Mouse (Mus musculus) limb, embryonic 11.5 days (tissue): ENCODE results near the gene Ccl5. TPM values are rescaled to one million over a fixed set of nuclear protein-coding genes. Genes with fewer than 3 reads are reported as not detected.

Source experiments
- ATAC-seq: fragments of 200-750 bp; cut with Nextera tagmentation; 2 replicates; pipeline ENCODE4 v1.8.0; 2017; ENCODE audit warnings: low read depth; ENCODE audit not compliant: insufficient number of reproducible peaks, low FRiP score, low TSS enrichment
- DNase-seq: peaks from one replicate; pipeline ENCODE4 v3.0.0-alpha.2; 2015; ENCODE audit warnings: low spot score
- H3K27ac ChIP-seq: fragments of 300-500 bp; sonication (generic); replicated peaks from 2 replicates; pipeline ENCODE4 v1.5.1; 2014; ENCODE audit warnings: low read depth, mild to moderate bottlenecking, low read length
- H3K27me3 ChIP-seq: fragments of 300-500 bp; sonication (generic); 2 replicates; pipeline ENCODE4 v1.6.1; 2014; ENCODE audit warnings: mild to moderate bottlenecking, low read length, mixed read lengths; ENCODE audit not compliant: control insufficient read depth, insufficient read depth
- H3K36me3 ChIP-seq: fragments of 300-500 bp; sonication (generic); 2 replicates; pipeline ENCODE4 v1.6.1; 2014; ENCODE audit warnings: mild to moderate bottlenecking, low read length, moderate library complexity, mixed read lengths; ENCODE audit not compliant: control insufficient read depth, insufficient read depth
- H3K4me1 ChIP-seq: fragments of 300-500 bp; sonication (generic); 2 replicates; pipeline ENCODE4 v1.6.1; 2014; ENCODE audit warnings: low read length, mixed read lengths; ENCODE audit not compliant: control insufficient read depth, insufficient read depth
- H3K4me2 ChIP-seq: fragments of 300-500 bp; sonication (generic); 2 replicates; pipeline ENCODE4 v1.6.1; 2014; ENCODE audit warnings: low read depth, mild to moderate bottlenecking, moderate library complexity; ENCODE audit not compliant: severe bottlenecking
- H3K4me3 ChIP-seq: fragments of 300-500 bp; sonication (generic); 2 replicates; pipeline ENCODE4 v1.5.1; 2014; ENCODE audit warnings: low read depth, low read length
- H3K9ac ChIP-seq: fragments of 300-500 bp; sonication (generic); 2 replicates; pipeline ENCODE4 v1.6.1; 2014; ENCODE audit warnings: mild to moderate bottlenecking, low read length
- H3K9me3 ChIP-seq: fragments of 300-500 bp; sonication (generic); 2 replicates; pipeline ENCODE4 v1.6.1; 2016; ENCODE audit warnings: low read length; ENCODE audit not compliant: control insufficient read depth
- WGBS: fragments of 180-500 bp; shearing (Covaris S2); extraction: QIAGEN DNeasy Blood & Tissue Kit; methylation state at CpG from one replicate; pipeline ENCODE4 v1.1.7; 2014; 5-methylcytosine and 5-hydroxymethylcytosine counted together
- polyA plus RNA-seq: library from polyadenylated mRNA; unstranded; fragments of >200 nt; fragmentation: Nextera tagmentation; extraction: Ambion mirVana; gene quantifications from 2 replicates; pipeline ENCODE4 v1.2.1, GENCODE M21; 2014

Ccl5 gene
- polyA plus RNA-seq: not detected in 2 replicates

DNA sequence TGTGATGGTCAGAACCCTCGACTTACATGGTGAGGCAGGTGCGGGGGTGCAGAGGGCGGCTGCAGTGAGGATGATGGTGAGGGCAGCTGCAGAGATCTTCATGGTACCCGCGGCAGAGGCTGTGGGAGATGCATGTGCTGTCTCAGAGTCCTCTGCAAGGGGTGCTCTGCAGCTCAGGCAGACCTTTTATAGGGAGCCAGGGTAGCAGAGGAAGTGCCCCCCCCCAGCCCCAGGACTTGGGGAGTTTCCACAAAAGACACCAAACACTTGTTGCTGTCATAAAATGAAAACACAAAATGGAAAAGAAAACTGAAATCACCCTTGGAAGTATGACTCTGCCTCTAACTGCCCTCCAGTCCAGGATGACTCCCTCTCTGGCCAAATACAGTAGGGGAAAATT is at the start of gene Ccl5:
Ccl5 (minus strand) TSS at position 159 of the 400 bp plus-strand sequence.
- 81% methylated on average over 5 of the region's 5 CpGs for WGBS
- no peak within 1 kb of the TSS for H3K9ac ChIP-seq
- no peak within 1 kb of the TSS for H3K27ac ChIP-seq
- no peaks in the 10 kb centered on the region for H3K9me3 ChIP-seq
- H3K4me1 ChIP-seq: peaks cover 6% of the 10 kb centered on the region; the same call in 1 of the 2 replicates
- no peaks in the 10 kb centered on the region for H3K27me3 ChIP-seq
- ATAC-seq: no peak
- DNase-seq: no peak
- no peak within 1 kb of the TSS for H3K4me3 ChIP-seq
- H3K4me2 ChIP-seq: no peak within 1 kb of the TSS
- H3K36me3 ChIP-seq: no peaks in the 10 kb centered on the region

DNA sequence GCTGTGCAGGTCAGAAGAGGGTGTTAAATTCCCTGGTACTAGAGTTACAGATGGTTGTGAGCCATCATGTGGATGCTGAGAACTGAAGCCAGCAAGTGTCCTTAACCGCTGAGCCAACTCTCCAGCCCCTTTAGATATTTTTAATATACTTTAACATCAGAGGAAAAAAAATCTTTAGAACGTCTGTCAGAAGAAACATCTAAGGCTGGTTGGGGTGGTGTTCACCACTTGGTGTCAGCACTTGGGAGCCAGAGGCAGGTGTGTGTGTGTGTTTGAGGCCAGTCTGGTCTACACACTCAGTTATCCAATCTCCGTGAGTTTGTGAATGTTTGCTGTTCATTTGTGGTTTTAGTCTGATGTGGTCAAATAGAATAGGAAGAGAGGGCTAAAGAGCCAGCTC is 48.7 kb upstream of the Ccl5 start:
- no peak overlapping the region for H3K27ac ChIP-seq
- no peaks in the 10 kb centered on the region for H3K36me3 ChIP-seq
- no peaks in the 10 kb centered on the region for H3K27me3 ChIP-seq
- H3K9me3 ChIP-seq: no peaks in the 10 kb centered on the region
- ATAC-seq (no peak), DNase-seq (no peak)
- H3K4me1 ChIP-seq: no peaks in the 10 kb centered on the region
- H3K4me3 ChIP-seq: no peak overlapping the region
- H3K9ac ChIP-seq: no peak overlapping the region
- 86% methylated on average over 3 of the region's 3 CpGs for WGBS
- H3K4me2 ChIP-seq: no peak overlapping the region

DNA sequence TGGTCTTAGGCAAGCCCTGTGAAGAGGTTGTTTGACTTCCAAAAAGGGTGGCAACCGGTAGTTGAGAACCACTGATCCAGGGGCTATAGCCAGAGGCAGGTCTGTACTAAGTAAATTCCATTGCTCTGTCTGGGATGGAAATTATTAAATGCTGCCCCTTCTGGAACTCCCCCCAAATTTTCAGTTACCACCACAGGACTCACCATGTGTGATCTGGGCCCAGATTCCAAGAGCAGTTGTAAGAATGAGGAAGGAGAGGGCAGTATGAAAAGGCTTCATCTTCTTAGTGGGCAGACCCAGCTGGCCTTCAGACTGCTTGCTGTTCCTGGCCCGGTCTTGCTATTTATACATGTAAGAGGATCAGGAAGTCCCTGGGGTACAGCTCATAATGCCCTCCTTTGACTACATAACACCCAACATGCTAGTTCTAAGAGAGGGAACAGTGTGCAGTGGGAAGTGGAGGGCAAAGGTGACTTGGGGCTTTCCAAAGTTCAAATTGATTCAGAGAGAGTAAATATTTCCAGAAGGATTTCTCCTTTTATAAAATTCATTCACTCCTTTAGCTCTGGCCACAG is 48.0 kb upstream of the Ccl5 start, which contains the start of gene Ccl9:
Ccl9 (minus strand) TSS at position 451 of the 575 bp plus-strand sequence.
- Histone ChIP-seq H3K9ac (no peak within 1 kb of the TSS), H3K36me3 (no peaks in the 10 kb centered on the region), H3K27me3 (no peaks in the 10 kb centered on the region), H3K4me2 (no peak within 1 kb of the TSS), H3K27ac (no peak within 1 kb of the TSS), H3K9me3 (no peaks in the 10 kb centered on the region), H3K4me1 (no peaks in the 10 kb centered on the region), H3K4me3 (no peak within 1 kb of the TSS)
- WGBS: 81% methylated on average over 2 of the region's 2 CpGs
- no peak for ATAC-seq
- no peak for DNase-seq

DNA sequence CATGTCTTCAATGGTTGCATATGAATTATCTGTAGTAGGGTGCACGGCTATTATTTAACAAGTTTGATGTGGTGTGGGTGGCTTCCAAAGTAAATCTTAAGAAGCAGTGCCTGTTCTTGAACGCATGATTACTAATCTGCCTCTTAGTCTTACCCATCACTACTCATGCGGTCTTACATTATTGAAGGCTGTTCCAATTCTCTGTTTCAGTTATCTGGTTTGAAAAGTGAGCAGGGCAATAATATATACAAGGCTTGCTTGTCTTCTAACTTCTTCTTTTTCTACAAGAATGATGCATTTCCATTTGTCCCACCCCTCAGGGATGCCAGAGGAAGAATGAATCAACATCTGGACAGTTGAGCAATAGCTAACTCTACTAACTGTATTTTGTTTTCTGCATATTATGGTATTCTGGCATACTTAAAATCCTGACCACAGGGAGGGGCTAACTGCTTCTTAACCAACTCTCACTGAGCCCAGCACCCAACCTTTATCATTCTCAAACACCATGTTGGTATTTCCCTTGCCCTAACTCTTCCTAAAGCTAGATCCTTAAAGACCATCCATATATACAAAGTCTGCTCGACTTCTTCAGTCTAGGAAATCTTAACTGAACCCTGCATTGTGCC is 46.7 kb upstream of the Ccl5 start:
- Histone ChIP-seq H3K9me3 (no peaks in the 10 kb centered on the region), H3K36me3 (no peaks in the 10 kb centered on the region), H3K4me3 (no peak overlapping the region), H3K27ac (no peak overlapping the region), H3K27me3 (no peaks in the 10 kb centered on the region), H3K4me2 (no peak overlapping the region), H3K9ac (no peak overlapping the region), H3K4me1 (no peaks in the 10 kb centered on the region)
- WGBS: 91% methylated on average over 4 of the region's 4 CpGs
- ATAC-seq: no peak
- DNase-seq: no peak

DNA sequence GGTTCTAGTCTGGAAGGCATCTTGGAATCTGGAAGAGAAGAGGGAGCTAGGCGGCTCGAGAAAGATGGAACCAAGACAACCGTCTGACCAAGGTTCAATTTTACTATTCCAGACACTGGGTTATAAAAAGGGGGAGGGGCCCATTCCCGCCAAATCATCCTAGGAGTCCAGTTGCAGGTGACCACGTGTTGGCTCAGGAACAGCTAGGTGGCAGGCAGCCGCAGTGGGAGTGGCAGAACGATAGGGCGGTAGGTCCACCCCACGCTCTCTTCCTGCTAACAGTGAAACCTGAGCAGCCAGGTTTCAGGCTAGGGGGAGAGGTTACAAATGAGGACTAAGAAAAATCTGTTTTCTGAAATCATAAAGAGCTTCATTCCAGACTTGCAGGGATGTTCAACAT is 42.5 kb upstream of the Ccl5 start:
- Histone ChIP-seq H3K4me1 (no peaks in the 10 kb centered on the region), H3K4me3 (no peak overlapping the region), H3K27ac (no peak overlapping the region), H3K9me3 (no peaks in the 10 kb centered on the region), H3K9ac (no peak overlapping the region), H3K4me2 (no peak overlapping the region), H3K27me3 (no peaks in the 10 kb centered on the region), H3K36me3 (no peaks in the 10 kb centered on the region)
- peak; percentile 26 for DNase-seq
- whole genome bisulfite sequencing: 56% methylated on average over 9 of the region's 9 CpGs
- no peak for ATAC-seq

DNA sequence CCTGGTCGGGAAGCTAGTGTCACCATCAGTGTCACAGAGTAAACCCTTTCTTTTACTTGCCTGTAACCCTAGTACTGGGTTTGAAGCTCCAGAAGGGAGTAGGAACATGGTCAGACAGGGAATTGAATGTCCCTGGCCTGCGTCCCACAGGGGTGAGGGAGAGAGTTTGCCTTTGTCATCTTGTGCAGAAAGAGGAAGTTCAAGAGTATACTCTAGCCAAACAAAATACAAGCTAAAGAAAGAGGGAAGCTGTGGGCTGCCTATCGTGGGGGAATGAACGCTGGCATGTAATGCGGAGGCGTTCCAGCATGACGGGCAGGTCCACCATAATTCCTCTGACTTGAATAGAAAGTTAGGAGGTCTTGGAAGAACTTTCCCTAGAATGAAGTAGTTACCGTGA is 41.9 kb upstream of the Ccl5 start:
- Histone ChIP-seq H3K4me1 (no peaks in the 10 kb centered on the region), H3K9ac (no peak overlapping the region), H3K27ac (no peak overlapping the region), H3K4me3 (no peak overlapping the region), H3K9me3 (no peaks in the 10 kb centered on the region), H3K27me3 (no peaks in the 10 kb centered on the region), H3K36me3 (no peaks in the 10 kb centered on the region), H3K4me2 (no peak overlapping the region)
- ATAC-seq: no peak
- no peak for DNase-seq
- WGBS: 94% methylated on average over 8 of the region's 8 CpGs

DNA sequence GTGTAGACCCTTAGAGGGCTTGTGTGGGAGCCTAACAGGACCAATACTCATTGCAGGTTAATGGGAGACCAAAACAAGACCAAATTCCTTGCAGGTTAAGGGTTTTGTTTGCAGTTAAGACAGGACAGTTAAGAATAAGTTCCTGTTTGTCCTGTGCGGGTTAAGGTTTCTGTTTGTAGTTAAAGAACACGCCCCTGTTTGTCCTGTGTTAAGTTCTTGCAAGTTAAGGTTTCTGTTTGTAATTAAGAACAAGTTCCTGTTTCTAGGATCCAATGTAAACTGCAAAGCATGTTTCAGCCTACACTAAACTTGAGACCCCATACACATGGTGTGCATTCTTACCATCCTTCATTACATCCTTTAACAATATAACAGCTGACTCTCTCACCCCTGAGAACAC is 39.9 kb upstream of the Ccl5 start:
- no peaks in the 10 kb centered on the region for H3K9me3 ChIP-seq
- WGBS: 52% methylated on average over 2 of the region's 2 CpGs
- ATAC-seq (no peak), DNase-seq (no peak)
- H3K9ac ChIP-seq: no peak overlapping the region
- H3K4me2 ChIP-seq: no peak overlapping the region
- no peak overlapping the region for H3K27ac ChIP-seq
- no peaks in the 10 kb centered on the region for H3K27me3 ChIP-seq
- H3K4me1 ChIP-seq: no peaks in the 10 kb centered on the region
- no peaks in the 10 kb centered on the region for H3K36me3 ChIP-seq
- no peak overlapping the region for H3K4me3 ChIP-seq

DNA sequence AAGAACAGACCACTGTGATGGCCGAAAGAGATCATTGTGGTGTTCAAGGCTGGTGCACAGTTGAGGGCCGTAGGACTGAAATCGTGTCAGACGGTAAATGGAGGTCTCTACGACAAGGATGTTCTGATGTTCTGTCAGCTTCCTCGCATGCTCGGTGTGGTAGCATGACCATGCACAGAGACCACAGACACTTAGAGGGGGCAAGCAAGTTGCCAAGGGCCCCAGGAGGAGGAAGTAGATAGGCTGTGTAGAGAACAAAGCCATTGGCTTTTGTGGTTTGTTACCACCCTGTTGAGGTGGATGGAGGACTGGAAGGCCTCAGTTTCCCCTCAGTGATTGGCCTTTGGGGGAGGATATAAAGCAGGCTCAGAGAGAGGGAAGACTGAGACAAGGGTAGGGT is 38.9 kb upstream of the Ccl5 start:
- DNase-seq (no peak), ATAC-seq (no peak)
- WGBS: 91% methylated on average over 7 of the region's 7 CpGs
- Histone ChIP-seq H3K27ac (no peak overlapping the region), H3K4me1 (no peaks in the 10 kb centered on the region), H3K36me3 (no peaks in the 10 kb centered on the region), H3K4me2 (no peak overlapping the region), H3K27me3 (no peaks in the 10 kb centered on the region), H3K9ac (no peak overlapping the region), H3K9me3 (no peaks in the 10 kb centered on the region), H3K4me3 (no peak overlapping the region)

DNA sequence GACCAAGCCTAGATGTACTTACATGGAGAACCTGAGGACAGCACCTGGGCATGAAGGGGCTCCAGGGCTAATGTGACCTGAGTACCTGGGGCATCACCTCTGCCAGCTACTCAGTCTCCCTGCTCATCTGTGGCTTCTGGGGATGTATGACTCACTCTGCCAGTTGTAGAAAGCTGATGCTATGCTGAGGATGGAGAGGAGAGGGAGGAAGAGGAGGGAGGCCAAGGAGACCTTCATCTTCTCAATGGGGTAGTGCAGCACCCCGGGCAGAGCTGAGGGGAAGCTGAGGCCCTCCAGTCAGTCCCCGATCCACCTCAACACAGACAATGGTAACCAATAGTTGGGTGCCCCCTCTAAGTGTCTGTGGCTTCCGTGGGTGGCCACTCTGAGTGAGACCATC is 38.5 kb upstream of the Ccl5 start:
- H3K4me3 ChIP-seq: no peak overlapping the region
- H3K36me3 ChIP-seq: no peaks in the 10 kb centered on the region
- WGBS: 93% methylated on average over 3 of the region's 3 CpGs
- ATAC-seq (no peak), DNase-seq (no peak)
- H3K27ac ChIP-seq: no peak overlapping the region
- no peak overlapping the region for H3K4me2 ChIP-seq
- H3K9me3 ChIP-seq: no peaks in the 10 kb centered on the region
- H3K4me1 ChIP-seq: no peaks in the 10 kb centered on the region
- no peaks in the 10 kb centered on the region for H3K27me3 ChIP-seq
- no peak overlapping the region for H3K9ac ChIP-seq
